Mouse (Mus musculus) liver, adult 2 months (tissue): ENCODE data around the gene Elavl1. TPM values are rescaled to one million over a fixed set of nuclear protein-coding genes. Genes with fewer than 3 reads are reported as not detected.
A peak's percentile ranks its signal among the peaks of the same experiment; 100 is the strongest.

ENCODE experiments used
- DNase-seq: peaks from one replicate; pipeline ENCODE4 v3.0.0-alpha.2; 2011; ENCODE audit warnings: low read depth, low spot score; ENCODE audit errors: extremely low read depth
- H3K27ac ChIP-seq: fragments of 200-500 bp; replicated peaks from 2 replicates; pipeline ENCODE4 v1.5.1; 2012; ENCODE audit warnings: low read depth, mild to moderate bottlenecking, control low read depth, inconsistent platforms, low read length; ENCODE audit not compliant: insufficient read depth
- H3K27me3 ChIP-seq: fragments of 200-500 bp; 2 replicates; pipeline ENCODE4 v1.6.1; 2012; ENCODE audit warnings: mild to moderate bottlenecking, moderate library complexity, low read length, inconsistent platforms; ENCODE audit not compliant: control insufficient read depth, insufficient read depth
- H3K36me3 ChIP-seq: fragments of 200-500 bp; 2 replicates; pipeline ENCODE4 v1.6.1; 2012; ENCODE audit warnings: low read length, inconsistent platforms; ENCODE audit not compliant: control insufficient read depth, insufficient read depth
- H3K4me1 ChIP-seq: fragments of 200-500 bp; 2 replicates; pipeline ENCODE4 v1.6.1; 2011; ENCODE audit warnings: low read length; ENCODE audit not compliant: control insufficient read depth, insufficient read depth
- H3K4me3 ChIP-seq: fragments of 200-500 bp; 2 replicates; pipeline ENCODE4 v1.5.1; 2011; ENCODE audit warnings: low read depth, mild to moderate bottlenecking, control low read depth, low read length, moderate library complexity; ENCODE audit not compliant: insufficient read depth
- H3K79me2 ChIP-seq: fragments of 200-500 bp; 2 replicates; pipeline ENCODE4 v1.6.1; 2012; ENCODE audit warnings: inconsistent platforms, mild to moderate bottlenecking, low read length, moderate library complexity; ENCODE audit not compliant: control insufficient read depth, insufficient read depth
- H3K9ac ChIP-seq: fragments of 200-500 bp; 2 replicates; pipeline ENCODE4 v1.6.1; 2012; ENCODE audit warnings: low read depth, mild to moderate bottlenecking, control low read depth, inconsistent platforms, low read length
- CTCF ChIP-seq: fragments of 200-500 bp; IDR thresholded peaks from 2 replicates; pipeline ENCODE4 v1.5.1; 2011; ENCODE audit warnings: low read depth, low read length, control low read depth
- POLR2A ChIP-seq: fragments of 200-500 bp; IDR thresholded peaks from 2 replicates; pipeline ENCODE4 v1.6.1; 2011; ENCODE audit warnings: low read length, control low read depth; ENCODE audit not compliant: insufficient read depth; ENCODE audit errors: extremely low read depth
- WGBS: fragments of 180-500 bp; shearing (Covaris S2); methylation state at CpG from one replicate; pipeline ENCODE4 v1.1.7; 2018; 5-methylcytosine and 5-hydroxymethylcytosine counted together
- polyA plus RNA-seq: library from polyadenylated mRNA; depleted of rRNA; stranded (reverse); fragments of >200 nt; gene quantifications from 2 replicates; pipeline ENCODE4 v1.2.3, GENCODE M21; 2012
- total RNA-seq: library from RNA; depleted of rRNA; stranded (reverse); fragments of >200 nt; gene quantifications from 2 replicates; pipeline ENCODE4 v1.2.3, GENCODE M21; 2014

Gene Elavl1
- total and polyA plus RNA-seq, 2 experiments: 18.8 to 23.0 TPM

GRCm38 (mm10) chr8:4329000-4329399 lies 3.8 kb upstream of the Elavl1 start:
- H3K36me3 ChIP-seq: peaks cover 40% of the 10 kb centered on the region
- WGBS: 89% methylated on average over 5 of the region's 5 CpGs
- H3K27me3 ChIP-seq: no peaks in the 10 kb centered on the region
- H3K4me3 ChIP-seq: no peak overlapping the region
- H3K79me2 ChIP-seq: peaks cover 17% of the 10 kb centered on the region; the same call in 1 of the 2 replicates
- H3K4me1 ChIP-seq: peaks cover 8% of the 10 kb centered on the region
- no peak for TF ChIP-seq POLR2A
- TF ChIP-seq CTCF: no peak
- H3K27ac ChIP-seq: no peak overlapping the region
- H3K9ac ChIP-seq: no peak overlapping the region
- DNase-seq: no peak

- WGBS: 16% methylated on average over 7 of the region's 7 CpGs
- H3K79me2 ChIP-seq: peaks cover 43% of the 10 kb centered on the region
- peak overlapping the region; percentile 86 for H3K9ac ChIP-seq
- H3K27me3 ChIP-seq: no peaks in the 10 kb centered on the region
- peaks cover 27% of the 10 kb centered on the region; the same call in 1 of the 2 replicates for H3K36me3 ChIP-seq
- no peak for TF ChIP-seq CTCF
- TF ChIP-seq POLR2A: no peak
- H3K4me1 ChIP-seq: peaks cover 29% of the 10 kb centered on the region
- DNase-seq: no peak
- H3K27ac ChIP-seq: peak overlapping the region; percentile 80
- peak overlapping the region; percentile 94 for H3K4me3 ChIP-seq
These were observed 481 bp upstream of the Elavl1 start for GRCm38 (mm10) chr8:4325751-4326036.

DNA sequence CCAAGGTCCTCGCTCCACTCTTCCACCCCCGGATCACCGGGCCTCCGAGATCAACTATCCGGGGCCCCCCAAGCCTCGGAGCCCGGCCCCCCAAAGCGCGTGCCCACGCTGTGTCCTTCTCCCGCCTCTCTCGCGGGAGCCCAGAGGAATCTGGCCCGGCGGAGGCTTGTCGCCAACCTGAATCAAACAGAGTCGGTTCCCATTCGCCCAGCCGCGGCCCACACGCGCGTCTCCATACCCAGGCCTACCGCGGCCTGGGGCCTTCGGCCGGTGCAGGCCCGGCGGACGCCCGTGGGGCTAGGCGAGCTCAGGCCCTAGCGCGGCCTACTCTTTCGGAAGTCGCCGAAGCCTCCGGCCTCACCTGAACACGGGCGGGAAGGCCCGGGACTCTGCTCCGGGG lies 688 bp downstream of the Elavl1 start:
- H3K27ac ChIP-seq: peak overlapping the region; percentile 81
- H3K9ac ChIP-seq: peak overlapping the region; percentile 96
- WGBS: under 1% methylated on average over 42 of the region's 42 CpGs
- TF ChIP-seq CTCF (no peak), POLR2A (no peak)
- H3K36me3 ChIP-seq: peaks cover 21% of the 10 kb centered on the region; the same call in 1 of the 2 replicates
- H3K27me3 ChIP-seq: no peaks in the 10 kb centered on the region
- peaks cover 39% of the 10 kb centered on the region for H3K4me1 ChIP-seq
- peak; percentile 50 for DNase-seq
- peaks cover 50% of the 10 kb centered on the region for H3K79me2 ChIP-seq
- H3K4me3 ChIP-seq: peak overlapping the region; percentile 90

DNA sequence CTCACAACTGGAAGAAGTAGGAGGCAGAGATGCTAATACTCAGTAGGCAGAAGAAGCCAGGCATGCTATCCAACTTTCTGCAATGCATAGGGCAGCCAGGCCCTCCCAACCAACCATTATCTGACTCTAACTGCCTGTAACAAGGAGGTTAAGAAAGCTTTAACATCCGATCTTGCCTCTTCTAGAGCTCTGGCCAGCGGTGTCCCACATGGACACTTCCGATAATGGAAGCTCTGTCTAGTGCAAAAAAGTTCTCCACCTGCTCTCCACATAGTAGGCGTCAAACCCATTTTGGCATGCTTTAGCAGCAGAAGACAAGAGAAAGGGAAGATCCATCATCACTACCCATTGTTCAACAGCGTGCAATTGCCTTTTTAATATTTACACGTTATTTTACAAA lies 1.3 kb downstream of the Elavl1 start:
- Histone ChIP-seq H3K27me3 (no peaks in the 10 kb centered on the region), H3K9ac (peak overlapping the region; percentile 54), H3K79me2 (peaks cover 50% of the 10 kb centered on the region), H3K27ac (no peak overlapping the region), H3K36me3 (peaks cover 15% of the 10 kb centered on the region; the same call in 1 of the 2 replicates), H3K4me3 (peak overlapping the region; percentile 90), H3K4me1 (peaks cover 39% of the 10 kb centered on the region)
- WGBS: 1% methylated on average over 6 of the region's 6 CpGs
- no peak for TF ChIP-seq POLR2A
- TF ChIP-seq CTCF: no peak
- DNase-seq: no peak

- Histone ChIP-seq H3K79me2 (peaks cover 51% of the 10 kb centered on the region), H3K4me1 (peaks cover 47% of the 10 kb centered on the region), H3K36me3 (peaks cover 9% of the 10 kb centered on the region; the same call in 1 of the 2 replicates), H3K27ac (no peak overlapping the region), H3K9ac (no peak overlapping the region), H3K4me3 (no peak overlapping the region), H3K27me3 (no peaks in the 10 kb centered on the region)
- WGBS: 33% methylated on average over 2 of the region's 2 CpGs
- peak; percentile 67 for DNase-seq
- TF ChIP-seq POLR2A (no peak), CTCF (peak; percentile 66; the same call in 1 of the 2 replicates)
These were observed 2.7 kb downstream of the Elavl1 start for GRCm38 (mm10) chr8:4322470-4322869.

- 26% methylated on average over 2 of the region's 2 CpGs for WGBS
- Histone ChIP-seq H3K4me3 (no peak overlapping the region), H3K79me2 (peaks cover 52% of the 10 kb centered on the region), H3K27me3 (no peaks in the 10 kb centered on the region), H3K36me3 (peaks cover 9% of the 10 kb centered on the region; the same call in 1 of the 2 replicates), H3K27ac (peak overlapping the region; percentile 45), H3K9ac (peak overlapping the region; percentile 28), H3K4me1 (peaks cover 52% of the 10 kb centered on the region)
- DNase-seq: peak; percentile 52
- TF ChIP-seq POLR2A (no peak), CTCF (no peak)
These were observed 4.2 kb downstream of the Elavl1 start for GRCm38 (mm10) chr8:4321031-4321430.
